Mouse (Mus musculus) liver, embryonic 14.5 days (tissue): ENCODE results near the gene Plekha1.

Experiments
- CTCF ChIP-seq: IDR thresholded peaks from 2 replicates; pipeline ENCODE4 v1.5.1; 2016; ENCODE audit warnings: antibody characterized with exemption, low read depth, control low read depth
- EP300 ChIP-seq: IDR thresholded peaks from 2 replicates; pipeline ENCODE4 v1.6.1; 2016; ENCODE audit warnings: antibody characterized with exemption, low read depth

DNA sequence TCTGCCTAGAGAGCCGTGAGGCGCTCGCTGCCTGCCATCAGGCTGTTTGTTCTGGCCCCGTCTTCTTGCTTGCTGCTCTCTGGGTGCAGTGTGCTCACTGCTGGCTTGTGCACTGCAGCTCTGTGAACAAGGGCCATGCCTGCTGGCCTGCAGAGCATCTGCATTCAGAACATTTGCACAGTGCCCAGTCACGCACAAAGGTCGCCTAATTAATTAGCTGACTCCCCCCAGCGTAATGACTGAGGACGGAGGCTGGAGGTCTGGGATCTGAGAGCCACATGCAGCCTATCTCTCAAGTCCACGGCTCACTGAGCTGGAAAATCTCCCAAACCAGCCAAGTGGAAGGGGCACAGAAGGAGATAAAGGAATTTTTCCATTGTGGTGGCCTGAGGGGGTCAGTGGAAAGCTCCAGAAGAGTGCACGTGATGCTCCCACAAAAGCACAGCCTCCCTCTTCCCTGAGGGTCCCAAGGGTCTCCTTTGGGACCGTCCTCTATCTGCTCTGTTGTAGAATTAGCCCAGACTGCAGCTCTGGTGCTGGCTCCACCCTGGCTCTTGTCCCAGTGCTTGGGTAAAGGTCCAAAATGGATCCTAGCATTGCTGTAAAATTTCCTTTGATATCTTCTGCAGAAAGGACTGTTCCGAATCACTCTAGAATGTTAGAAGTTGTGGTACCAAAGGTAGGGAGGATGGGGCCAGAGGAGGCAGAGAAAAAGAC is 27.5 kb upstream of the Plekha1 start:
- TF ChIP-seq EP300 = no peak
- no peak for TF ChIP-seq CTCF
